Mouse (Mus musculus): ENCODE measurements around the gene Stard5. TPM values are rescaled to one million over a fixed set of nuclear protein-coding genes. Genes with fewer than 3 reads are reported as not detected.

Gene Stard5
- polyA plus RNA-seq (2014; fragmentation: Nextera tagmentation; extraction: Ambion mirVana) = 18.8 and 19.2 TPM in 2 replicates

- H3K4me3 ChIP-seq (ENCODE audit: low read depth, low read length) = peak within 1 kb of the TSS; percentile 61
- H3K9ac ChIP-seq (ENCODE audit: low read length) = peak within 1 kb of the TSS; percentile 71
- peak within 1 kb of the TSS; percentile 77 for H3K4me2 ChIP-seq (ENCODE audit: low read depth, severe bottlenecking)
- peak; percentile 94 for ATAC-seq (ENCODE audit: insufficient number of reproducible peaks, low FRiP score, low TSS enrichment, low read depth)
- under 1% methylated on average over 35 of the region's 35 CpGs for WGBS
- H3K27ac ChIP-seq (replicated peaks; ENCODE audit: low read depth, low read length) = no peak within 1 kb of the TSS; the same call in 1 of the 2 replicates
- DNase-seq (ENCODE audit: low spot score) = peak; percentile 91
- no peaks in the 10 kb centered on the region; the same call in 1 of the 2 replicates for H3K4me1 ChIP-seq (ENCODE audit: control insufficient read depth, insufficient read depth, low read length)
- no peaks in the 10 kb centered on the region for H3K9me3 ChIP-seq (ENCODE audit: control insufficient read depth, low read length)
- H3K27me3 ChIP-seq (ENCODE audit: control insufficient read depth, insufficient read depth, low read length) = no peaks in the 10 kb centered on the region
- H3K36me3 ChIP-seq (ENCODE audit: control insufficient read depth, insufficient read depth, low read length) = no peaks in the 10 kb centered on the region
These were observed at the start of gene Stard5 for GRCm38 (mm10) chr7:83631828-83632681. Stard5 (plus strand) TSS chr7:83631959.

GRCm38 (mm10) chr7:83584639-83585471 is 46.9 kb upstream of the Stard5 start, which contains the start of gene Tmc3:
Tmc3 (plus strand) TSS chr7:83584927.
- 0 out of 2 replicates have a peak, but pooled peaks have one; percentile 39 for ATAC-seq (ENCODE audit: insufficient number of reproducible peaks, low FRiP score, low TSS enrichment, low read depth)
- Histone ChIP-seq H3K4me3 (ENCODE audit: low read depth, low read length) (no peak within 1 kb of the TSS), H3K9me3 (ENCODE audit: control insufficient read depth, low read length) (no peaks in the 10 kb centered on the region), H3K9ac (ENCODE audit: low read length) (no peak within 1 kb of the TSS), H3K4me1 (ENCODE audit: control insufficient read depth, insufficient read depth, low read length) (no peaks in the 10 kb centered on the region), H3K27me3 (ENCODE audit: control insufficient read depth, insufficient read depth, low read length) (no peaks in the 10 kb centered on the region), H3K4me2 (ENCODE audit: low read depth, severe bottlenecking) (no peak within 1 kb of the TSS), H3K36me3 (ENCODE audit: control insufficient read depth, insufficient read depth, low read length) (no peaks in the 10 kb centered on the region), H3K27ac (replicated peaks; ENCODE audit: low read depth, low read length) (no peak within 1 kb of the TSS)
- no peak for DNase-seq (ENCODE audit: low spot score)
- WGBS = 36% methylated on average over 11 of the region's 11 CpGs

- Histone ChIP-seq H3K9me3 (ENCODE audit: control insufficient read depth, low read length) (no peaks in the 10 kb centered on the region), H3K4me3 (ENCODE audit: low read depth, low read length) (no peak overlapping the region), H3K9ac (ENCODE audit: low read length) (no peak overlapping the region), H3K27me3 (ENCODE audit: control insufficient read depth, insufficient read depth, low read length) (no peaks in the 10 kb centered on the region), H3K36me3 (ENCODE audit: control insufficient read depth, insufficient read depth, low read length) (no peaks in the 10 kb centered on the region), H3K27ac (replicated peaks; ENCODE audit: low read depth, low read length) (no peak overlapping the region), H3K4me2 (ENCODE audit: low read depth, severe bottlenecking) (no peak overlapping the region), H3K4me1 (ENCODE audit: control insufficient read depth, insufficient read depth, low read length) (no peaks in the 10 kb centered on the region)
- DNase-seq (ENCODE audit: low spot score) (no peak), ATAC-seq (ENCODE audit: insufficient number of reproducible peaks, low FRiP score, low TSS enrichment, low read depth) (no peak)
- 85% methylated on average over 3 of the region's 3 CpGs for WGBS
These were observed 37.7 kb upstream of the Stard5 start for GRCm38 (mm10) chr7:83594056-83594455.

GRCm38 (mm10) chr7:83597063-83597462 is 34.7 kb upstream of the Stard5 start:
- no peak overlapping the region for H3K27ac ChIP-seq (replicated peaks; ENCODE audit: low read depth, low read length)
- H3K4me1 ChIP-seq (ENCODE audit: control insufficient read depth, insufficient read depth, low read length) = no peaks in the 10 kb centered on the region
- ATAC-seq (ENCODE audit: insufficient number of reproducible peaks, low FRiP score, low TSS enrichment, low read depth) = no peak
- no peak overlapping the region for H3K4me3 ChIP-seq (ENCODE audit: low read depth, low read length)
- H3K36me3 ChIP-seq (ENCODE audit: control insufficient read depth, insufficient read depth, low read length) = no peaks in the 10 kb centered on the region
- no peaks in the 10 kb centered on the region for H3K9me3 ChIP-seq (ENCODE audit: control insufficient read depth, low read length)
- WGBS = 89% methylated on average over 3 of the region's 3 CpGs
- H3K9ac ChIP-seq (ENCODE audit: low read length) = no peak overlapping the region
- H3K27me3 ChIP-seq (ENCODE audit: control insufficient read depth, insufficient read depth, low read length) = no peaks in the 10 kb centered on the region
- H3K4me2 ChIP-seq (ENCODE audit: low read depth, severe bottlenecking) = no peak overlapping the region
- DNase-seq (ENCODE audit: low spot score) = no peak

- Histone ChIP-seq H3K9me3 (ENCODE audit: control insufficient read depth, low read length) (no peaks in the 10 kb centered on the region), H3K27me3 (ENCODE audit: control insufficient read depth, insufficient read depth, low read length) (no peaks in the 10 kb centered on the region), H3K4me1 (ENCODE audit: control insufficient read depth, insufficient read depth, low read length) (0 out of 2 replicates have a peak, but pooled peaks cover 1% of the 10 kb centered on the region), H3K9ac (ENCODE audit: low read length) (no peak overlapping the region), H3K36me3 (ENCODE audit: control insufficient read depth, insufficient read depth, low read length) (no peaks in the 10 kb centered on the region), H3K4me3 (ENCODE audit: low read depth, low read length) (no peak overlapping the region), H3K27ac (replicated peaks; ENCODE audit: low read depth, low read length) (no peak overlapping the region), H3K4me2 (ENCODE audit: low read depth, severe bottlenecking) (no peak overlapping the region)
- ATAC-seq (ENCODE audit: insufficient number of reproducible peaks, low FRiP score, low TSS enrichment, low read depth) (no peak), DNase-seq (ENCODE audit: low spot score) (no peak)
- WGBS = 91% methylated on average over 13 of the region's 13 CpGs
These were observed 32.5 kb upstream of the Stard5 start for GRCm38 (mm10) chr7:83598997-83599912.

GRCm38 (mm10) chr7:83599913-83600286 is 31.9 kb upstream of the Stard5 start:
- H3K27me3 ChIP-seq (ENCODE audit: control insufficient read depth, insufficient read depth, low read length) = no peaks in the 10 kb centered on the region
- H3K27ac ChIP-seq (replicated peaks; ENCODE audit: low read depth, low read length) = no peak overlapping the region
- WGBS = 59% methylated on average over 8 of the region's 8 CpGs
- H3K36me3 ChIP-seq (ENCODE audit: control insufficient read depth, insufficient read depth, low read length) = no peaks in the 10 kb centered on the region
- H3K4me1 ChIP-seq (ENCODE audit: control insufficient read depth, insufficient read depth, low read length) = peaks cover 5% of the 10 kb centered on the region; the same call in 1 of the 2 replicates
- H3K9me3 ChIP-seq (ENCODE audit: control insufficient read depth, low read length) = no peaks in the 10 kb centered on the region
- no peak overlapping the region for H3K4me2 ChIP-seq (ENCODE audit: low read depth, severe bottlenecking)
- H3K4me3 ChIP-seq (ENCODE audit: low read depth, low read length) = no peak overlapping the region
- ATAC-seq (ENCODE audit: insufficient number of reproducible peaks, low FRiP score, low TSS enrichment, low read depth) (no peak), DNase-seq (ENCODE audit: low spot score) (peak; percentile 75)
- H3K9ac ChIP-seq (ENCODE audit: low read length) = no peak overlapping the region

GRCm38 (mm10) chr7:83604180-83604944 is 27.4 kb upstream of the Stard5 start:
- no peak overlapping the region for H3K9ac ChIP-seq (ENCODE audit: low read length)
- H3K9me3 ChIP-seq (ENCODE audit: control insufficient read depth, low read length) = no peaks in the 10 kb centered on the region
- H3K4me2 ChIP-seq (ENCODE audit: low read depth, severe bottlenecking) = no peak overlapping the region
- DNase-seq (ENCODE audit: low spot score) (no peak), ATAC-seq (ENCODE audit: insufficient number of reproducible peaks, low FRiP score, low TSS enrichment, low read depth) (no peak)
- no peak overlapping the region for H3K4me3 ChIP-seq (ENCODE audit: low read depth, low read length)
- H3K27ac ChIP-seq (replicated peaks; ENCODE audit: low read depth, low read length) = no peak overlapping the region
- H3K27me3 ChIP-seq (ENCODE audit: control insufficient read depth, insufficient read depth, low read length) = no peaks in the 10 kb centered on the region
- peaks cover 5% of the 10 kb centered on the region; the same call in 1 of the 2 replicates for H3K4me1 ChIP-seq (ENCODE audit: control insufficient read depth, insufficient read depth, low read length)
- H3K36me3 ChIP-seq (ENCODE audit: control insufficient read depth, insufficient read depth, low read length) = no peaks in the 10 kb centered on the region
- 93% methylated on average over 7 of the region's 7 CpGs for WGBS
